Mouse (Mus musculus) naive thymus-derived CD4-positive, alpha-beta T cell, adult 5 months (primary cell): ENCODE results near the gene Caml. TPM values are rescaled to one million over a fixed set of nuclear protein-coding genes. Genes with fewer than 3 reads are reported as not detected.

Experiments
- polyA plus RNA-seq: library from polyadenylated mRNA; unstranded; fragments of 100-300 nt; shearing (Covaris generic); gene quantifications from one replicate; pipeline ENCODE4 v1.2.1, GENCODE M21; 2017

The Caml gene
- 20.4 TPM for polyA plus RNA-seq

DNA sequence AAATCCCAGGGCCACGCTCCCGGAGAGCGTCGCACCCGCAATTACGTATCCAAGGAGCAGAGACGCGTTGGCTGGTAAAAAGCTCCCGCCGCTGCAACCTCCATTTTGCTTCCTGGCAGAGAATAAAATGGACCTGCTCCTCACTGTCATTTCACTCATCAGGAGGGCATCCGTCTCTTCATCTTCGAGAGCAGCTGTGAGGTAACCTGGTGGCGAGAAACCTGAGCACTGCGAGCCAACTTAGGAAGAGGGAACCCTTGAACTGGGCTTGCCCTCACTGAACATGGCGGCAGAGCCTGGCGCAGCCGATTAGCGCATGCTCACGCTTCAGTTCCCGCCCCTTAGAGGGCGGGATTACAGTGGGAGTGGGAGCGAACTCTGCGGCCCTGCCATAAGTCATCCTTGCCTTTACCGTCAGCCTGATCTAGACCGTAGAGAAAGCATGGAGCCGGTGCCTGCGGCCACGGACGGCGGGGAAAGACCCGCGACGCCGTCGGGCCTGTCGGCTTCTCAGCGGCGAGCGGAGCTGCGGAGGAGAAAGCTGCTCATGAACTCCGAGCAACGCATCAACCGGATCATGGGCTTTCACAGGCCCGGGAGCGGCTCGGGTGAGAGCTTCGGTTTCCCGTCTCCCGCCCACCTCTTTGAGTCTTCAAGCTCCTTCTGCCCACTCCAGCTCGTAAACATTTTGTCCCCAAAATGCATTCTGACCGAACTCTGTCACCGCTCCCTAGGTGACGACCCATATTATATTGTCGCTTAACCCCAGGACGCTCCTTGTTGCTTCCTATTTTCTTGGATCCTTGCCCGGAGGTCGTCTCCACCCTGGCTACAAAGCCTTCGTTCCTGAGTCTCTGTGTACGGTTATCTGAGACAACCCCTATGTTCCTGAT lies at the start of gene Caml:
Gene Caml, plus strand, starts transcription at position 357 of the 893 bp plus-strand sequence.

DNA sequence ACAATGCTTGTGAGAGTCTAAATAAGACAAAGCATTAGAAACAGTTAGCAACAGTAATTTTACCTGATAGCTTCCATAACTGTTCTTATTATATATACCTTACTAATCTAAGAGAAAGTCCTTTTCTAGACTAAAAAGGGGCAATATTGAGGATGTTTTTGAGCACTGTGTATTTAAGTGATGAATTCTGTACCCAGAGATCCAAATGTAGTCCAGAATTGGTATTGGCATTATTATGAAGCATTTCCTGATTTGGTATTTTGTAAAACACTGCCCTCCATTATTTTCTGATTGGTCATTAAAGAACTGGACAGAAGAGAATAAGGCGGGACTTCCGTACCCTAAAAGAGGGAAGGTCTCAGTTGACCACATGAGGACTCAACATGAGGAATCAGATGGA lies 49.4 kb upstream of the Caml start, which contains the start of gene Tmed9:
Gene Tmed9, plus strand, starts transcription at position 301 of the 400 bp plus-strand sequence.

DNA sequence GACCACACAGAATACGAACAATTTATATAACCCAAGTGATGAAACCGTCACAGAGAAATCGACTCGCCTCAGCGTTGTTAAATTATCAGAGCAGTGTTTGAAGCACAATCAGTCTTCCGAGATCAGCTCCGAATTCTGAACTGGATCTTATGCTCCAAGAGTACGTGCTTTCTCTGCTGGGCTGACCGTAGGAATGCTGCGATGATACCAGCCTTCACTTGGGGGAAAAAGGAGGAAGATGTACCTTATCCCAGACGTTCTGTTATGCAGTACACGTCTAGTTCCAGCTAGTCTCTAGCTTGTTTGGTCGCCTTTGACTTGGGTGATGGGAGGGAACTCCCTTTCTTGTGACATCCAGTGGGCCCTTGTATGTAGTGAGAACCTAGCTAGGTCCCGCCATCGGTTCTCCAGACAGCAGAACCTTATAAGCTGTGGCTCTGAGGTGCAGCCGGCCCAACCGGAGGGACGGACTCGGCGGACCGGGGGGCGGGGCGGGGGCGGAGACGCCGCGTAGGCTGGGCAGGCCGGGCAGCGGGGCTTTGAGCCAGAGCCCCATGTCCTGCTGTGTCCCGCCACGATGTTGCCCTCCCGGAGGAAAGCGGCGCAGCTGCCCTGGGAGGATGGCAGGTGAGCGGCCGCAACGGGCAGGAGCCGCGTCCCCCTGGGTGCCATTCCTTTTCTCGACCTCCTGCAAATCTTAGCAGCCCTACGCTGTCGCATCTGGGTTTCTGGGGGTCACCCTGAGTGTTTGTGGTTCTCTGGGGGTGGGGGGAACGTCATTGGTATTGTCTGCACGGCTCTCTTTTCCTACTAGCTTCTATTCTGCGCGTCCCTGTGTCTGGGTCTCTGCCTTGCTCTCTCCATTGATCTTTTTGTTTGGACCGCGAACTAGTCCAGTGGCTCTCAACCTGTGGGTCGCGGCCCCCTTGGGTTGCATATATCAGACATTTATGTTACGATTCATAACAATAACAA lies 23.0 kb upstream of the Caml start, which contains the start of gene B4galt7:
Gene B4galt7, plus strand, starts transcription at position 331 of the 975 bp plus-strand sequence.

DNA sequence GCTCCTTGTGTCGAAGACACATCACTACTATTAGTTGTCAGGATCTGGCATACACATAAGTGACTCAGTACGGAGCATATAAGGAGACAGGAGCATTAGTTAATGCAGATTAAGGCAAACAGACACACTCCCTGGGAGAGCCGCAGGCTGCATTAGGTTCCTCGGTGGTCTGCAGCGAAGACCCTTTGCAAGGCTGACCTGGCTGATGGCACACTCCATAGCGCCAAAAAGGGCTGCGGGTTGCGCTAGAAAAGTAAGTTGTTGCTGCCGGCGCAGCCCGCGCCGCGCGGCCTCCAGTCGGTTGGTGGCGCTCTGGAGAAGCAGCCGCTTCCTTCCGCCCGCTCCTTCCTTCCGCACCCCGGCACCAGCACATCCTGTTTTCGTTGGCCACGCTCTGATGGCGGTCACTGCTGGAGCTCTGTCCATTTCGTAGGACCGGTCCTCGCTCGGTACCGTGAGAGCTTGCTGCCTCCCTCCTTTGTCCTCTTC lies 11.9 kb downstream of the Caml start, which contains the start of gene Ddx46:
Gene Ddx46, plus strand, starts transcription at position 389 of the 489 bp plus-strand sequence.

Other genes with a start within 250 kb of the Caml start
- not detected for gene Slc34a1, start 224.8 kb upstream of the Caml start, polyA plus RNA-seq
- not detected for gene Pfn3, start 207.8 kb upstream of the Caml start, polyA plus RNA-seq
- gene F12, start 196.2 kb upstream of the Caml start, polyA plus RNA-seq: not detected
- 480 TPM for gene Grk6, start 177.9 kb upstream of the Caml start, polyA plus RNA-seq
- gene Prr7, start 158.7 kb upstream of the Caml start, polyA plus RNA-seq: 3.8 TPM
- not detected for gene Dbn1, start 134.9 kb upstream of the Caml start, polyA plus RNA-seq
- gene Pdlim7, start 109.3 kb upstream of the Caml start, polyA plus RNA-seq: 6.5 TPM
- gene Dok3, start 93.7 kb upstream of the Caml start, polyA plus RNA-seq: 0.35 TPM
- gene Ddx41, start 86.3 kb upstream of the Caml start, polyA plus RNA-seq: 57.7 TPM
- gene Fam193b, start 51.9 kb upstream of the Caml start, polyA plus RNA-seq: 76.0 TPM
- gene Tmed9, start 49.3 kb upstream of the Caml start, polyA plus RNA-seq: 258 TPM
- 30.1 TPM for gene B4galt7, start 23.1 kb upstream of the Caml start, polyA plus RNA-seq
- 86.6 TPM for gene Ddx46, start 12.0 kb downstream of the Caml start, polyA plus RNA-seq
- gene B230219D22Rik, start 70.1 kb downstream of the Caml start, polyA plus RNA-seq: 31.8 TPM
- gene Txndc15, start 91.6 kb downstream of the Caml start, polyA plus RNA-seq: 36.4 TPM
- gene Pcbd2, start 104.4 kb downstream of the Caml start, polyA plus RNA-seq: 34.5 TPM
- not detected for gene Catsper3, start 161.6 kb downstream of the Caml start, polyA plus RNA-seq
- not detected for gene Pitx1, start 213.2 kb downstream of the Caml start, polyA plus RNA-seq